Mouse (Mus musculus) lung, adult 2 months (tissue): ENCODE data around the gene Kifc3.

ENCODE experiments used
- CTCF ChIP-seq: fragments of 200-500 bp; IDR thresholded peaks from 2 replicates; pipeline ENCODE4 v1.5.1; 2011; ENCODE audit warnings: mild to moderate bottlenecking, low read length, control low read depth; ENCODE audit not compliant: insufficient read depth
- POLR2A ChIP-seq: fragments of 200-500 bp; IDR thresholded peaks from 2 replicates; pipeline ENCODE4 v1.6.1; 2011; ENCODE audit warnings: low read depth, mild to moderate bottlenecking, control low read depth, low read length, borderline replicate concordance; ENCODE audit errors: extremely low read depth

GRCm38 (mm10) chr8:95131983-95132382, 70.6 kb downstream of the Kifc3 start:
- TF ChIP-seq POLR2A (no peak), CTCF (no peak)
